Mouse (Mus musculus) adrenal gland, adult (tissue): ENCODE results near the gene Pou2f1.

Experiments used
- DNase-seq, 2 experiments: peaks; one replicate each; pipeline ENCODE4 v3.0.0; 2022 to 2023; ENCODE audit warnings: low spot score in 1 of 2; ENCODE audit not compliant: inconsistent age in 2 of 2

Gene Pou2f1

DNA sequence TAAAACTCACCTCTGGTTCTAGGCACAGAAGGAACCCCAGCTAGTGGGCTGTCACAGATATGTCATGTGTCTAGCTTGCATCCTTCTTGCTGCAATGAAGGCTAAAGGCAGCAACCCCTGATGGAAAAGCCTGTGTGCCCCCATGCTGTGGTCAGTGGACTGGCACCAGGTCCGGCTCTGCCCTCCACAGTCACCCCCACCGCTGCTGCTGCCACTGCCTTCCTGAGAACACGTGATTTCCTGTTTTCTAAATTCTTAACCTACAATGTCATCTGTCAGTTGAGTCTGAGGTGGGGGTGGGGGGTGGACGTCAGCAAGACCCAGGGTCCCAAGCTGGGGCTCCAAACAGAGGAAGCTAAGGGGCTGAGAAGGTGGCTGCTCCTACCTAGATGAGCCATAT lies 153.6 kb downstream of the Pou2f1 start:
- no peak for DNase-seq

DNA sequence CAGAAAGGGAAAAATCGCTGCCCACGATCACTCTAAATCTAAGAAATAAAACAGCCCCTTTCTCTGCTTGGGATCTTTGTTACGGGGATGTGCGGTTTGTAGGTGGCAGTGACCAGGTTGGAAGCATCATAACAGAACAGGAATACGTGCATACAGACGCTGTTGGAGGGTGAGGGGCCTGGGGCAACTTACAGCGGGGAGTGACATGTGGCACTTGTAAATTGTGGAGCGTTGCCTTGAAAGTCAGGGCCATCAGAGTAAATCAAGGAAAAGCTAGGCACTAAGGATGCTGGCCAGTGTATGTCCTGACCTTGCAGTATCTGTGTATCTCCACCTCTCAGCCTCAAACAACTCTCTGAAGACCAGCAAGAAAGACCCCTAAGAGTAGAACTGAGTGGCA lies 154.1 kb downstream of the Pou2f1 start:
- DNase-seq = no peak

DNA sequence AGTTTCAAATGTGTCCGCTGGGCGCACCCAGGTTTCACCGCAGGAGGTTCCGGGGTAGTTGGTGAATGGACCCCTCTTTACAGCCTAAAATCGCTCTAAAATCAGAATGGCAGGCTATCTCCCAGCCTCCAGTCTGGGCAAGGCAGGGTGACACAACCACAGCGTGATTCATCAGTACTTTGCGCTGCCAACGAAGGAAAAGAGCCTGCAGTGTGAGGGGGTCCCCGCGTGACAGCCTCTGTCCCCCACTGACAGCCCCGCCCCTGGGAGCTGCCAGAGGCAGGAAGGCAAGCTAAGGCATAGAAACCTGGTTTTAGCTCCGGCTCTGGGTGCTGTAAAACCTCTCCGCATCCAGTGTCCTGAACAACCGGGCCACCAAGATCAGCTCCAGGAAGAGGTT lies 157.1 kb downstream of the Pou2f1 start:
- peak; percentile 41 to 80 for DNase-seq

DNA sequence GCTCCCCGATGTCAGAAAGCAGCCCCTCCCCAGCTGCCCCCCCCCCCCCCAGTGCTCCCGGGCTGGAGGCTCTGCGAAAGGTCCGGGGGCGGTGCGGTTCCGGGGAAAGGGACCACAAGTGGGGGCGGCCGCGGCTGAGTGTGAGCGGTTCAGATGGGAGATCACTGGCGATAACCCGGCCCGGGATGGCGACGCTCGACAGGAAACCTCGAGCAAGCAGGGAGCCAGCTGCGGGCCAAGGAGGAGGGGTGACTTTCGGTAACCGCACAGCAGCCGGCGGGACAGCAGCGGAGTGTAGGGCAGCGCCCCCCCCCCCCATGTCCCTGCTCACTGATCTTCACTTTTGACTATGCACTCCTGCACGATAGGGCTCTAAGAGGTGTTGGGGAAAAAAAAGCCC lies 157.5 kb downstream of the Pou2f1 start:
- DNase-seq = peak in 1 of 2 experiments; percentile 24

DNA sequence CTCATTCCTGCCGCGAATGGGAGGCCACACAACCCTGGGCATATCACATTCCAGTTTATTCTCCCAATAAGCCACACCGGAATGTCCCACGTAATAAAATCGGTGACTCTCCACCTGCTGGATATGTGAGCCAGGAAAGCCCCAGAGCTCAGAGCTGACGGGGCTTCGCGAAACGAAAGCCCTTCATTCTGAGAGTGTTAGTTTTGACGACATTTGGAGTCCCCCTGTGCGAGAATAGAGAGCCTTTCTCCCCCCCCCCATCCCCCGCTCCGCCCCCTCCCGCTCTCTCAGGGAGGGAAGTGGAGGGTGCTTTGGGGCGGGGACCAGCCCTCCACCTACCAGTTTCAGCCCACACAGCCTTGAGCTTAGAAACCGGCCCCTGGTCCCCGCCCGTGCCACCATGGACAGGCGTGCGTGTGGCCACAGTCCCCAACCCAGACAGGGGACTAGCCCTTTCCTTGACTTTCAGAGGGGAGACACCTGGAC lies 158.0 kb downstream of the Pou2f1 start:
- DNase-seq = peak in 1 of 2 experiments; percentile 37

DNA sequence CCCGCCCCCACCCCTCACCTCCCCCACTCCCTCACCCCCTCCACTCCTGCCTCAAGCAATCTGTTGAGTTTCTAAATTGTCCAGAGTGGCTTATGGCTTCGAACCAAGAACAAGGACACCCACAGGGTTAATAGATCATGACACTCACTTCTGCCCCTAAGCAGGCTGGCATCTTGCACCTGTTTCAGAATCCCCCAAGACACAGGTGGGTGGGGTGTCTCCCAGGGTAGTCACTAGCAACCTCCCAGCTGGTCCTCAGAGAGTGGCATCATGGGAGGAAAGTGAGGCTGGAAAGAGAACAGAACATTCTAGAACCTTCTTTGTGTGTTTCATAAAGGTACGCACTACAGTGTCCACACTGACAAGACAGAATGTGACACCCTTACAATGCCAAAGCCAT lies 158.9 kb downstream of the Pou2f1 start:
- no peak for DNase-seq

DNA sequence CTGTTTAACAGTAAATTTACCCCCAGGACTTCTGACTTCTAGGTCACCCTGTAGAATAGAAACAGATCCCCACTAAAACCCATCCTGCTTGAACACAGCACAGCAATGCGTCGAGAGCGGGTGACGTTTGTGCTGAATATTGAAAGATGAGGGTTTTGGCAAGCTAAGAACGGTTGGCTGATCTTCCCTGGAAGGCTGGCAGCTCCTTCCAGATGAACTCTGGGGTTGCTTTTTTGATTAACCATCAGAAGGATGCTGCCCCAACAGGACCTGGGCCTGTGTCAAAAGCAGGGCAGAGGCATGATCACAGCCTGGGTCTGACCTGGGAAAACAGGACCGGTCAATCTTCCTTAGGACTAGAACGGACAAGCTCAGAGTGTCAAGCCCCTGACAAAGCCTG lies 160.3 kb downstream of the Pou2f1 start:
- DNase-seq = no peak

DNA sequence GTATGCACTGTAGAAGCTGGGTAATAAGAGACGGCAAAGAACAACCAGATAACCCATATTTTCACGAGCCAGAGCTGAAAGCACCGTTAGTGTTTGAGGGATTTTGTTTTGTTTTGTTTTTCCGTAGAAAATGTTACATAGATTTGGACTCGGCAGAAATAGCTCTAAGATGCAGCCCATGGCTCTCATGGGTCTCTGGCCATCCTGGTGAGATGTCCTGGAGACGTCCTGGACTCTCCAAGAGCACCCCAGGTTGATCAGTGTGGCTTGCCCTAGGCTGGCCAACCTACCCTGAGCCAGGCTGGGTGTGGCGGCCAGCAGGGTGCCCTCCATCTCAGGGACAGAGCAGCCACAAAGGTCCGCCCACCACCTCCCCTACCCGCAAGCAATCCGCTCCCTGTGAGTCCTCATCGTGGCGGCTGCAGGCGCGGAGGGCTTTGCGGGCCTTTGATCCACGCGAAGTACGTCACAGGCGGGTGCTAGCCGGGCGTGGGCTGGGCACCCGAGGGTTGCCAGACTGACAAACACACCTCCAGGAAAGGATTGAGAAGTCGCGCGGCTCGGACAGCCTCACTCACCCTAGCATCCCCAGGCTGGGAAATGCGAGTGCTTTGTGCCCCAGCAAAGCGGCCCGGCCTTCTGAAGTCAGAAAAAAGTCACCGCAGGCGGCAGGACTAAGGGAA lies 161.8 kb downstream of the Pou2f1 start:
- peak in 1 of 2 experiments; percentile 47 for DNase-seq

DNA sequence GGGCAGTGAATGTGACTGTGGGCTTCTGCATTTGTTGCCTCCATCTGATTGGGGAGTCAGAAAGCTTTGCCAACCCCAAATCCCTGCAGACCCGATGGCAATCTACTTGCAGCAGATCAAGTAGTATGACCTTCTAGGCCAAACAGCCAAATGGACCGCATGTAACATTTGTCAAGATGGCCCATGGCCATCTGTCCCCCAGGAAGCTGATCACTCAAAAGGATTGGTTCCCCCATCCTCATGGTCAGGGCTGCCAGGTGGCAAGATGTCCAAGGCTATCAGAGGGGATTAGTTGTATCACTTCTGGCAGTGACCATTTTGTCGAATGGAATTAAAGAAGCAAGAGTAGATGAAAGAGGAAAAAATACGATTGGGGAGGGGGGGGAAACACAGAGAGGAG lies 163.3 kb downstream of the Pou2f1 start:
- no peak for DNase-seq

DNA sequence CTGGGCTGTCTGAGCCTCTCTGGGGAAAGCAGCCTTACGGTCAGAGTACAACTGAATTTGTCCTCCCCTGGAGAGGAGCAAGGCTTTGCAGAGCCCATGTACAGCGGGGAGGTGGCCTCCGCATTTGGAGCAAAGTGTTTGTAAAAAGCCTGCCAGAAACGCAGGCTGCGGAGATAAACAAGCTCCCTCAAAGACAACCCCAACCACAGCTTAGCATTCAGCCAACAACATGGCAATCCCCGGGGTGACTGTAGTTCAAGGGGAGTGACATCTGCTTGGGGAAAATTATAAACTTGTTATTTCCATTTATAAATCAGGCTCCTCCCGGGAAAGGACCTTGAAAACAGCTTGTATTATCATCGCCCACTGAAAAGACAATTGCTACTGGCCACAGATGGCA lies 164.9 kb downstream of the Pou2f1 start:
- DNase-seq = no peak

DNA sequence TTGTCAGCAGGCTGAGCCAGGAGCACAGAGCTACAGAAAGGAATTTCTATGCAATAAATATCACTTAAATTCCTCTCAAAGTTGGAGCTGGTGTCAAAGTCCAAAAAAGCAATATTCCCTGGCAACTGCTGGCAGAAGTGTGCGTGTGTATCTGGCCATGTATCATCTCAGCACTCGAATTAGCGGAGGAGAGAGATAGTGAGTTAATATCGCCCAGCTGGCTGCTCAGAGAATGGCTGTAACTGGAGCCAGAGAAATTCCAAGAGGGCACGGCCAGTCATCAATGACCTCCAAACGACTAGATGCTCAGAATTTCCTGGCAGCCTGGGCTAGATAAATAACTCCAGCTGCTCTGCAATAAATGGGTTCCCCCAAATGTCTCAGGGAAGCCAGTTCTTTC lies 166.0 kb downstream of the Pou2f1 start:
- DNase-seq = peak; percentile 24 to 70

DNA sequence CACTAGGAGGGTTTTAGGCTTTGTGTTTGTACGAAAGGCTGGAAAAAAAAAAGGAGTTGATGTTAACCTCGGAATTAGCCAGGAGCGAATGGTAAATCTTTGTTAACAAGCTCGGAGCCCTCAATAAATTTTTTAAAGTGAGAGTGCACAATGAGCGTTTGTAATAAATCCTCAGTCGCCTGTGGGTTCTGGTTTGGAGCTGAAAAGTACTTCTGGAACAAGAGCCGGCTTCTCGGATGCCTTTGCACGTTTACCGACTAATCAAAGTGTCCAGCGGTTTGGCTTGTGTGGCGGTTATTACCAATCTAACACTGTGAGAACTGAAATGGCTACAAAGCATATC lies 167.9 kb downstream of the Pou2f1 start:
- no peak for DNase-seq

DNA sequence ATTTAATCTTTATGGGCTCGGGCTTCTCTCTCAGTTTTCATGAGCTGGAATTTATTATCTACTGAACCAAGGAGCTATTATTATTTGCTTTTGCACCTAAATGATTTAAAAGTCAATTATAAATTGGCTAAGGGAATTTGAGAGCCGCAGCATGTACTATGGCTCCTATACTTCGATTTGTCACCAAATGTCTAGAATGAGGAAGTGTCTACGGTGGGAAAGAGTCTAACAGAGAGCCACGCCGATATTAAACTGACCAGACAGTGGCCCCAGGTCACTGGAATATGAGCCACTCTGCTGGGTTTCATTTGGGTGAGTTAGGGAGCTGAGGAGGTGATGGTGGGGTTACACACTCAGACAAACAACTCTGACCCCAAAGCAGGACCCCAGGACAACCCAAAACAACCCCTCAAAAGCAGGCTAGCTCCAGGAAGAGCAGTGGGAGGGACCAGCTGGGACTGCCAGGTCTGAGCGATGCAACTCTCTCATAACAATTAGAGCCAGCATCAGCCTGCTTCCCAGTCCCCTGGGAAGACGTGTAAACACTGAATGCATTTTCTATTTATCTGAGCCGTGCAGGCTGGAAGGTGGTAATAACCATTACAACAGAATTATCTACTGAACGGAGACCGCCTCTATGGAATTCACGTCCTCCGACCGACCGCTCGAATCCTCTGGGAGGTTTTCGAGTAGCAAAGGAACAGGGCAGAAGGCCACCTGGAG lies 168.4 kb downstream of the Pou2f1 start:
- DNase-seq = no peak

DNA sequence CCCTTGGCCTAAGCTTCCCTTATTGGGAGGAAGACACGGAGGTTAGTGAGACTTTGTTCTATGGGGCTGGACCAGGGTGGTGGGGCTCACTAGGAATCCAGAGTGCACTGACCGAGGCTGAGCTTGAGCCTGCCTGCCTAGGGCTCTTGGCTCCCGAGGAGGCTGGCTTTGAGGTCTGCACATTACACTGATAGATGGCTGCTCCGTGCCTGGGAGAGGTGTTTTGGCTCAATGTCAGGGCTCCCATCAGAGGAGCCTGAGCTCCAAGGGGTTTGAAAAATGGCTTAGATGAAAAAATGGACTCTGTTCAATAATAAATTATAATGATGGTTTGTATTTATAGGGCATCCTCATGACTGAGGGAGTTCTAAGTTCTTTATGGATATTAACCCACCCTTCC lies 169.2 kb downstream of the Pou2f1 start:
- DNase-seq = no peak

DNA sequence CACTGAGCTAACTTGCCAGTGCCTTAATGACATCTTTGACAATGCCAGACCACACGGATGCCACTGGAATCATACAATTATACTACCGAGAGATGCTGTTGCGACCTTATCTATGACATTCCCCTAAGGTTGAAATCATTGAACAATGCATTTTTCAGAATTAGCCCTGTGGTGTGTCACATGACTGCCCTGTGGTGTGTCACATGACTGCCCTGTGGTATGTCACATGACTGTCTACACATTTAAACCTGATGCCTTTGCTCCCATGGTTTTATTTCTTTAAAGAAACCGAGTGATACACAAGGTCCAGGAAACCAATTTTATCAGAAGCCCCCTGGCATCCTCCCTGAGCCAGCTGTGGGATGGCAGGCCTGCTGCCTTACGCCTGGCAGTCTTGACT lies 172.6 kb downstream of the Pou2f1 start:
- DNase-seq = no peak

DNA sequence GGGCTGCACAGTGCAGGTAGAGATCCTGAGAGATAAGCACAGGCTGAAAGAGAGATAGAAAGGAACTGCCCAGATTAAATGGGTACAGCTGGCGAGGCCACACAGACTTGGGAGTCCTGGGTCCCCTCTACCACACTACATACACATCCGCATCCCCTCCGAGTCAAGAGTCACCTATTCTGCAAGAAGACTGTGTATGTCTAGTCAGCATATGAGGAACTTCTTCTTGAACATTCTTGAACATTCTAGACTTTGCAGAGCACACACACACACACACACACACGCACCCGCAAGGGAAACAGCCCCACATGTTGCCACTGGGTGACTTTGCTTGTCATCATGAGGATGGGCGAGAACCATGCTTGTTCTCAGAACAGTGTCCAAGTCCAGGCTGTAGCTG lies 173.9 kb downstream of the Pou2f1 start:
- no peak for DNase-seq

DNA sequence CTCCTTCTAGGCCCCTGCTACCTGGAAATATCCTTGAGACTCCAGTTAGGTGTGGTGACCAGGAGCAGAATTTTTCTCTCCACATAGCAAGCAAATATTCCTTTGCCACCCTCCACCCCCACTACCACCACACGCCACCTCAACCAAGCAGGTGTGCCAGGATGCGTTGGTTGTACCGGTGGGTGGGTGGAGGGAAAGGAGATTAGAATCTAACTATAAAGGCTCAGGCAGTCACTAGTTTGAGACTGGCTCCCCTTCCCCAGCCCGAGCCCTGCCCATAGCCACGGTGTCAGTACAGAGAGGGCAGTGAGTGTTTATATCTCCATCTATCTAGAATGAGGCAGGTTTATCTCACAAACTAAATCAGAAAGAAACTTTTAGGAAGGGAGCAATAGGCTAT lies 174.3 kb downstream of the Pou2f1 start:
- no peak for DNase-seq

DNA sequence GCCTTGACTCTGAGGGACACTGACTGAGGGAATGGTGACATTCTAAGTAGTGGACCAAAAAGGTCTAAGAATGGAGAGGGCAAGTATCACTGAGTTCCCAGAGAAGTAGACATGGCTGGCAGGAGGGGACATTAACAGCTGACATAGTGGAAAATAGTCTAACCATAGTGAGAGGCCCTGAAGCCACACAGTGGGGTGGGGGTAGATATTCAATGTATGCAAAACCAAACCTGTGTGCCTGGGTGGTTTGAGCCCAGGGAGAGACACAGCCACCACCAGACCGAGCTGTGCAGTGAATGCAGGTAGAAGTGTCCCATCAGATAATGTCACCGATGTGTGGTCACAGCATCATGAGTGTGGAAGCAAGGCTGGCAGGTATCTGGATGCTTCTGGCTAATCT lies 180.4 kb downstream of the Pou2f1 start:
- DNase-seq = no peak

DNA sequence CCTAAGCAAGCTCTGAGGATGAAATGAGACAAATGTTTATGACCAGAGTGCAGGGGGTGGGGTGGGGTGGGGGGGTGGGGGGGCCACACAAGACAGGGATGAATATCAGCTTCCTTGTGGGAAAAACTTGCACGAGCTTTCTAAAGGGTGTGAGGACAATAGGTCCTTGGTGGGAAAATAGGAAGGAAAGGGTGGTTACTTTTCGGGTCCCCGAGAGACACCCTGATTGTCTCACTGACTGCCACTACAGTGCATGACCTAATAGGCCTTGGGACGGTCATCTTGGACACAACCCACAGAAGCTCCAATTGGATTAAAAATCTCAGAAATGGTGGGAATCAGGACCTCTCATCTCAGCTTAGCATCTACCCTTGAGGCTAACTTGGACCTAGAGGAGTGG lies 183.3 kb downstream of the Pou2f1 start:
- DNase-seq = no peak

DNA sequence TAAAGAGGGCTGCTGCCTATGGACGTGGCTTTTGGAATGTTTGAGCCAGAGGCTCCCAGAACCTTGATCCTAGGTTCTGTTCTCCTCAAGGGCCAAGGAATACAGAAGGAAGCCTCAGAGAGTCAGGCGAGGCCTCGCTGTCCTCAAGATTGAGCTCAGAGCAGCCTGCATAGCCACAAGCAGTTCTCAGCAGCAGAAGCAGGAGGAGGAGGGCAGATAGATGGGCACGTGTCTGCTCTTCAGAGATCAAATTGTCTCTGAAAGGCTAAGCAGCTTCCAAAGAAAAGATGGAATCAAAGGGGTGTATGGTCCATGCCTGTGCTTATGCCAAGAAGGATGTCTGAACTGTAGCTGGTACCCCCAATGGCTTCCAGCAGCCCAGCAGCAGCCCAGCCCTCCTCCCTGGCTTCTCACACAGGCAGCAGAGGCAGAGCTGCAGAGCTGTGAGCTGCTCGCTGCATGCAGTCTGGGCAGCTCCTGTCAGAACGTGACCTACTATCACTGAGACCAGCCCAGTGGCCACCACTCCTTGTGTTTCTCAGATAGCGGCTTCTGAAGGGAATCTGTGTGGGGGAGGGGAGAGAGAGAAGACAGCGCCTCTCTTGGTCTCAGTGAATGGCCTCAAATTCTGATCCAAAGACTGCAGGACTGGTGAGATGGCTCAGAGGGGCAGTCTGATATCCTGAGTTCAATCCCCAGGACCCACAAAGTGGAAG lies 184.2 kb downstream of the Pou2f1 start:
- no peak for DNase-seq

DNA sequence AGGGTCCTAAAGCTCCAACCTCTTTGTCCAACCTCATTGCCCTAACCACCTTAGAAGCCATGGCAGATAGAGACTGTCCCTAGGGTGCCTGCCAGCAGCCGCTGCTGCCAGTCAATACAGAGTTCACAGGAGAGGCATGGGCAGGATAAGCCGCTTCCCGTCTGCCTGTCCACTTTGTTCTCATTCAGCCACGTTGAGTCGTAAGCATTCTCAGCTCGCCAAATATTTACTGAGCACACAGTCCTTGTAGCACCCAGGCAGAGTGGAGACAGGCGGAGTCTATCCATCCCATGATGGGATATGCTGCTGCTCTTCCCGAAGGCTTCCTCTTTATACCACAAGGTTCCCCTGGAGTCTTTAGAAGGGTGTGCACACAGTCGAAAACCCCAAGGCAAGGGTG lies 185.2 kb downstream of the Pou2f1 start:
- DNase-seq = no peak

DNA sequence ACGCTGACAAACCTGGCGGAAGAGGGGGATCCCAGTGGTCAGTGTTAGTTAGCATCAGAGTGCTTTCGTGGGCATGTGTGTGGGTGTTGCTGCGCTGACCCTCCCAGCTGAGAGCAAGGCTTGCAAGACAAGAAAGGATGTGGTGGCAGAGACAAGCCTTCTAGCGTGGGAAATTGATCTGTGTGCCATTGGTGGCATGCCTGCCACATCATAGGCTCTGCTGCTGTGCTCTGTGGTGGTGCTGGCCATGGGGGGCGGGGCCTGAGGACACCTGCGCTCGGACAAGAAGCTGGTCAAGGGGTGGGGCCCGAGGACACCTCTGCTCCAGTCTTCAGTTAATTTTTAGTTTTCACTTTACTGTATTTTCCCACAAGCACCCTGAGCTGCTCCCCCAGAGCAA lies 186.1 kb downstream of the Pou2f1 start:
- no peak for DNase-seq
